Mouse (Mus musculus) testis, adult 2 months (tissue): ENCODE results near the gene Otogl.

ENCODE experiments used
- CTCF ChIP-seq: fragments of 200-500 bp; IDR thresholded peaks from 2 replicates; pipeline ENCODE4 v1.5.1; 2012; ENCODE audit warnings: low read depth, mild to moderate bottlenecking, inconsistent platforms, low read length, moderate library complexity; ENCODE audit not compliant: control insufficient read depth, insufficient read depth, insufficient replicate concordance
- POLR2A ChIP-seq: fragments of 200-500 bp; IDR thresholded peaks from 2 replicates; pipeline ENCODE4 v1.6.1; 2012; ENCODE audit warnings: low read depth, mild to moderate bottlenecking, inconsistent platforms, low read length, moderate library complexity; ENCODE audit not compliant: control insufficient read depth

GRCm38 (mm10) chr10:107899946-107900345 is 12.0 kb downstream of the Otogl start:
- TF ChIP-seq CTCF: no peak
- TF ChIP-seq POLR2A: no peak
